Mouse (Mus musculus): ENCODE results near the gene Retreg1.

DNA sequence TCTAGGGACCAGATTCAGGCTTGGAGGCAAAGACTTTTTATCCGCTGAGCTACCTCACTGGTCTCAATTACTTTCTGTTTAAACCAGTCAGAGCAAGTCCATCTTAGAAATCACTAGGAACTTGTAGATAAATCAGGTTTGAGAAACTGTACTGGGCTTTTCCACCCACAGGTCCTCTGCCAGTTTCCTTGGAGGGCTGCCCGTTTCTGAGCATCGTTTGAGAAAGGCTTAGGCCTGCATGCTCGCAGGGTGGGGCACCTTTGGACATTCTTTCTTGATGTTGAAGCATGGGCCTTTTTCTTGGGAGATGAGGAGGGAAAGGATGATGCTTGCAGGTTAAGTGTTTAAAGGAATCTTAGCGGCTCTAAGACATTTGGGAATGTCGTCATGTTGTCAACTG, 77.9 kb downstream of the Retreg1 start:
- TF ChIP-seq CTCF (IDR thresholded peaks at IDR 0.05; ENCODE audit: low read depth) (no peak), EP300 (IDR thresholded peaks at IDR 0.05; ENCODE audit: low read depth) (no peak)

Measured in liver, embryonic 14.5 days (tissue).